Mouse (Mus musculus): Measurements from ENCODE around the gene Gm42878. TPM values are rescaled to one million over a fixed set of nuclear protein-coding genes. Genes with fewer than 3 reads are reported as not detected.

Gene Gm42878
- polyA plus RNA-seq (2012; rRNA removed): 0.28 TPM in 1 of 2 replicates, not detected in the other

DNA sequence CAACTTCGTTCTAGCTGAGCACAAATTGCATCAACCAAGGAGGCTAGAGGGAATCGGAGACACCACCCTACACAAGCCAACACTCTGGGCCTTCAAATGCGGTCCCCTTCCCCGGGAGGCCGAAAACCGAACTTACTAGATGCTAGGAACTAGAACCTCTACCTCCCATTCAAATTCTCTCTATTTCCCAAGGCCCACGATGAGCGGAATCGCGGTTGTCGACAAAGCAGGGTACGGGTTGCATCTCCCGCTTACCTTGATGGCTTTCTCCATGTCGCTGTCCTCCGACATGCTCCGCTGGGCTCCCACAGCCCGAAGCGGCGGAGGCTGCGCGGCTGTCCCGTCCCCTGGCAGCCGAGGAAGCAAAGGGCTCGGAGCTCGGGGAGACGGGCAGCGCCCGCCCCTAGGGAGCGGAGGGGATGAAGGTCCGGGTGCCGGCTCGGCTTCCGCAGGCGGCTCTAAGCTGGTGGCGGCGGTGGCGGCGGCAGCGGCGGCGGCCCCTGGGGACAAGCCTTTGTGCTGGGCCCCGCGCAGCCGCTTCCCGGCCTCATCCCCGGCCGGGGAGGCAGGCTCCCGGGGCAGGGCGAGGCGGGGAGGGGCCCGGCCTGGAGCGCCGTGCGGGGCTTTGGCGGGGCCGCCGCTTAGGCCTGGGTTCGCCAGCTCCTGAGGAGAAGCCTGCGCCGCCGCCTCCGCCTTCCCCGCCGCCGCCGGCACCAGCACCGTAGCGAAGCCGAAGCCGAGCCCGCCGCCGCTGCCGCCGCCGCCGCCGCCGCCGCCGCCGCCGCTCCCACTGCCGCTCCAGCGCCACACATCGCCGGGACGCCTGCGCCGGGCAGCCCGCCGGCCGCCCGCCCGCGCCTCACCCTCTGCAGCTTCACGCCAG, at the start of gene Gm42878, which contains the start of gene Adam1a:
TSS of gene Gm42878 (minus strand) at position 573 of the 883 bp plus-strand sequence.
TSS of gene Adam1a (minus strand) at position 573 of the 883 bp plus-strand sequence.
- Histone ChIP-seq H3K4me1 (ENCODE audit: control insufficient read depth, insufficient read depth, low read length) (peaks cover 10% of the 10 kb centered on the region; the same call in 1 of the 2 replicates), H3K4me3 (replicated peaks; ENCODE audit: extremely low read depth, low read depth, low read length) (peak within 1 kb of the TSS; percentile 79)
- DNase-seq: no peak
- WGBS: under 1% methylated on average over 91 of the region's 97 CpGs
- TF ChIP-seq POLR2A (IDR thresholded peaks at IDR 0.05; ENCODE audit: borderline replicate concordance, extremely low read depth, low read depth, low read length) (no peak), CTCF (IDR thresholded peaks at IDR 0.05; ENCODE audit: insufficient read depth, low read length) (no peak)

GRCm38 (mm10) chr5:121594714-121595313, 49.5 kb upstream of the Gm42878 start:
- WGBS: 48% methylated on average over 6 of the region's 6 CpGs
- no peak for TF ChIP-seq CTCF (IDR thresholded peaks at IDR 0.05; ENCODE audit: insufficient read depth, low read length)
- TF ChIP-seq POLR2A (IDR thresholded peaks at IDR 0.05; ENCODE audit: borderline replicate concordance, extremely low read depth, low read depth, low read length): no peak
- H3K4me3 ChIP-seq (replicated peaks; ENCODE audit: extremely low read depth, low read depth, low read length): no peak overlapping the region
- peaks cover 20% of the 10 kb centered on the region for H3K4me1 ChIP-seq (ENCODE audit: control insufficient read depth, insufficient read depth, low read length)
- DNase-seq: no peak

DNA sequence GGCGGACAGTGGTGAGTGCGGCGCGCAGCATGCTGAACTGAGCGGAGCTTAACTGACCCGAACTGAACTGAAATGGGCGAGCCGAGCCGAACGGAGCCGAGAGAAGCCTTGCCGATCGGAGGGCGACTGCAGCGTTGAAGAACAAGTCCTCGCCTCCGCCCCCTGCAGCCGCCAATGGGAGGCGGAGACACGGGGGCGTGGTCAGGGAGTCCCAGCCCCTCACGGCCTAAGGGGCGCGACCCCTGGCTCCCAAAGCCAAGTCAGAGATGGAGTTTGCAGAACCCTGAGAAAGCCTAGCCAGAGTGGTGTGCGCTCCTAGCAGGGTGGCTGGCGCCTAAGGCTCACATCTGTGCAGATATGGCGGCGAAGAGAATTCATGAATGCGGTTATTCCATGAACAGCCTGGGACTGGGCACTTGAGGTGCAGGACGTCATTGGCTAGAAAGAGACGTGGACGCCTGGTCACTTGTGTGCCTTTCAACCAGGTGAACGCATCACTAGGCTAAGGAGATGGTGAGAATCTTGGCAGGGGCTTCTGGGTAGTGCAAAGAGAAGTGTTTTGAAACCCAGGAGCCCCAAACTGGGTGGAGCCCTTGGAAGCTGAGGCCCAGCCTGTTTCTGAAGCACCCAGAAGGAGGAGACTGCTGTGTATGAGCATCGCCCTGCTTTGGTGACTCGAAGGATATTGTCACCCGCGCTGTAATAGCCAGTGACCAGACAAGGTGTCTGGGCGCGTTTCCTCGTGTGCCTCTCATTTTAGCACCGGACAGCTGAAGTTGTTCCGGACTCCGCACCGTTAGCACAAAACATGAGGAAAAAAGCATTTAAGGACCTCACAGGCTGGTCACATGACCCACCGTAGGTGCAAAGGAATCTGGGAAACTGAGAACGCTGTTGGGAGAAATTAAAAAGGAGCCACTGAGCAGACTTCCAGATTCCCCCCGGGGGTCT, 48.4 kb upstream of the Gm42878 start, which contains the start of gene Aldh2:
TSS of gene Aldh2 (minus strand) at position 374 of the 951 bp plus-strand sequence.
- WGBS: 4% methylated on average over 47 of the region's 47 CpGs
- Histone ChIP-seq H3K4me1 (ENCODE audit: control insufficient read depth, insufficient read depth, low read length) (peaks cover 20% of the 10 kb centered on the region), H3K4me3 (replicated peaks; ENCODE audit: extremely low read depth, low read depth, low read length) (peak within 1 kb of the TSS; percentile 89)
- peak; percentile 97 for TF ChIP-seq POLR2A (IDR thresholded peaks at IDR 0.05; ENCODE audit: borderline replicate concordance, extremely low read depth, low read depth, low read length)
- TF ChIP-seq CTCF (IDR thresholded peaks at IDR 0.05; ENCODE audit: insufficient read depth, low read length): no peak
- peak; percentile 91 for DNase-seq

GRCm38 (mm10) chr5:121592816-121593407, 47.6 kb upstream of the Gm42878 start:
- TF ChIP-seq POLR2A (IDR thresholded peaks at IDR 0.05; ENCODE audit: borderline replicate concordance, extremely low read depth, low read depth, low read length) (no peak), CTCF (IDR thresholded peaks at IDR 0.05; ENCODE audit: insufficient read depth, low read length) (no peak)
- WGBS: 2% methylated on average over 33 of the region's 33 CpGs
- Histone ChIP-seq H3K4me3 (replicated peaks; ENCODE audit: extremely low read depth, low read depth, low read length) (peak overlapping the region; percentile 89), H3K4me1 (ENCODE audit: control insufficient read depth, insufficient read depth, low read length) (peaks cover 24% of the 10 kb centered on the region)
- DNase-seq: no peak

GRCm38 (mm10) chr5:121592064-121592815, 47.0 kb upstream of the Gm42878 start:
- TF ChIP-seq CTCF (IDR thresholded peaks at IDR 0.05; ENCODE audit: insufficient read depth, low read length) (no peak), POLR2A (IDR thresholded peaks at IDR 0.05; ENCODE audit: borderline replicate concordance, extremely low read depth, low read depth, low read length) (peak; percentile 19; the same call in 1 of the 2 replicates)
- 21% methylated on average over 11 of the region's 11 CpGs for WGBS
- no peak for DNase-seq
- Histone ChIP-seq H3K4me3 (replicated peaks; ENCODE audit: extremely low read depth, low read depth, low read length) (peak overlapping the region; percentile 89), H3K4me1 (ENCODE audit: control insufficient read depth, insufficient read depth, low read length) (peaks cover 23% of the 10 kb centered on the region)

DNA sequence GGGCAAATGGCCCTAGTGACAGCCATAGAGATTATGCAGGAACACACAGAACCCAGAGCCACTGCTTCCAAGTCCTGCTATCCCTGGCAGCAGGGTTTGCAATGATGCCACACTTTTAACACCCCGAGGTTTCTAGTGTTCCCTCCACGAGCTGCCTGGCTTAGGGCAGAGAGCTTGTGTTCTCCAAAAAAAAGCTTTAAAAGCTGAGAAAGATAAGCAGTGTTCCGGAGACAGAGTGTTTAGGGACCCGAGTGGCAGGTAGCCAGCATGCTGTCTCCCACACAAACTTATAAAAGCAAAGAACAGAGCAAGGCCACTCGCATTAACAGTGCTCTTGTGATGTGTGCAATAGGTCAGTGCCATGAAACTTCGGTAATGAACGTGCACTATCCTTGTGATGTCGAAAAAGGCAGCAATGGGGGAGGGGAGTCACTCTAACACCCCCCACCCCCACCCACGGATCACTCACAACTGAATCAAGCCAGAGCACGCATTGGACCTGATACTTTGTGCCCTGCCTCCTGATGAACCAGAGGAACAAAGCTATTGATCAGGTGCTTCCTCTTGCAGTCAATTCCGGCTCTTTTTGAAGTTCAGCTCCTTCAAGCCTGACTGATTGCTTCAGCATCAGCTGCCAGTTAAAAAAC, 46.3 kb upstream of the Gm42878 start:
- Histone ChIP-seq H3K4me3 (replicated peaks; ENCODE audit: extremely low read depth, low read depth, low read length) (peak overlapping the region; percentile 58), H3K4me1 (ENCODE audit: control insufficient read depth, insufficient read depth, low read length) (peaks cover 22% of the 10 kb centered on the region)
- 12% methylated on average over 11 of the region's 11 CpGs for WGBS
- no peak for DNase-seq
- TF ChIP-seq CTCF (IDR thresholded peaks at IDR 0.05; ENCODE audit: insufficient read depth, low read length) (no peak), POLR2A (IDR thresholded peaks at IDR 0.05; ENCODE audit: borderline replicate concordance, extremely low read depth, low read depth, low read length) (0 out of 2 replicates have a peak, but pooled peaks have one; percentile 29)

DNA sequence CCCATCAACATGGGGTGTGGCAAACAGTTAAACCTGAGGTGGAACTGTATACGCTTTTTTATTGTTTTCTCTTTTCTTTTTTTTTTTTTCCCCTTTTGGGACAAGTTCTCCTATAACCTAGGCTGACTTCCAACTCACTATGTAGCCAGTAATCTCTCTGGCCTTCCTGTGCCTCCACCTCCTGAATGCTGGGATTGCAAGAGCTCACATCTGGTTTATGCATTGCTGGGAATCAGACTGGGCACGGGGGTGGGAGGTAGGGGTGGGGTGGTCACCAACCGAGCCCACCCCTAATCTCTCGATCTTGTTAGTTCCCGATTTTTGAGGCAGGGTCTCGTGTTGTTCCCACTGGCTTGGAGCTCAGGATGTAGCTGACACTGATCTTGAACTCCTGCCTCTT, 44.6 kb upstream of the Gm42878 start:
- 74% methylated on average over 6 of the region's 6 CpGs for WGBS
- no peak for TF ChIP-seq CTCF (IDR thresholded peaks at IDR 0.05; ENCODE audit: insufficient read depth, low read length)
- no peak for TF ChIP-seq POLR2A (IDR thresholded peaks at IDR 0.05; ENCODE audit: borderline replicate concordance, extremely low read depth, low read depth, low read length)
- DNase-seq: no peak
- Histone ChIP-seq H3K4me3 (replicated peaks; ENCODE audit: extremely low read depth, low read depth, low read length) (no peak overlapping the region), H3K4me1 (ENCODE audit: control insufficient read depth, insufficient read depth, low read length) (peaks cover 25% of the 10 kb centered on the region)

All from lung, adult 2 months (tissue).